Mouse (Mus musculus) skeletal muscle tissue, adult 2 months (tissue): ENCODE results near the gene Erbin.

Experiments
- DNase-seq: peaks from one replicate; pipeline ENCODE4 v3.0.0-alpha.2; 2012; ENCODE audit warnings: low read depth, low spot score

Erbin gene

GRCm38 (mm10) chr13:103920261-103920932 is at the start of gene Erbin:
Gene Erbin, minus strand, starts transcription at chr13:103920514.
- DNase-seq, result peak; percentile 62

- DNase-seq, result peak; percentile 27
These were observed 49.6 kb upstream of the Erbin start for GRCm38 (mm10) chr13:103969912-103970311.

- DNase-seq, result peak; percentile 39
These were observed 47.7 kb upstream of the Erbin start for GRCm38 (mm10) chr13:103967987-103968386.

GRCm38 (mm10) chr13:103966696-103967215 is 46.4 kb upstream of the Erbin start:
- DNase-seq, result no peak

GRCm38 (mm10) chr13:103965187-103965586 is 44.9 kb upstream of the Erbin start:
- no peak for DNase-seq

- no peak for DNase-seq
These were observed 42.8 kb upstream of the Erbin start for GRCm38 (mm10) chr13:103963094-103963493.

GRCm38 (mm10) chr13:103959841-103960240 is 39.5 kb upstream of the Erbin start:
- DNase-seq, result no peak

GRCm38 (mm10) chr13:103958607-103959123 is 38.4 kb upstream of the Erbin start:
- DNase-seq, result no peak

- DNase-seq, result peak; percentile 26
These were observed 37.0 kb upstream of the Erbin start for GRCm38 (mm10) chr13:103957175-103957940.

- DNase-seq, result no peak
These were observed 35.3 kb upstream of the Erbin start for GRCm38 (mm10) chr13:103955652-103956051.

- DNase-seq, result no peak
These were observed 31.1 kb upstream of the Erbin start for GRCm38 (mm10) chr13:103951393-103951792.

GRCm38 (mm10) chr13:103940796-103941195 is 20.5 kb upstream of the Erbin start:
- no peak for DNase-seq

GRCm38 (mm10) chr13:103924586-103924985 is 4.3 kb upstream of the Erbin start:
- no peak for DNase-seq

GRCm38 (mm10) chr13:103923402-103924065 is 3.2 kb upstream of the Erbin start:
- no peak for DNase-seq

GRCm38 (mm10) chr13:103921831-103922380 is 1.6 kb upstream of the Erbin start:
- DNase-seq, result no peak

GRCm38 (mm10) chr13:103920933-103921830 is 868 bp upstream of the Erbin start:
- peak; percentile 67 for DNase-seq

- no peak for DNase-seq
These were observed 406 bp downstream of the Erbin start for GRCm38 (mm10) chr13:103919956-103920260.

- DNase-seq, result peak; percentile 21
These were observed 919 bp downstream of the Erbin start for GRCm38 (mm10) chr13:103919234-103919955.

GRCm38 (mm10) chr13:103918432-103918831 is 1.9 kb downstream of the Erbin start:
- no peak for DNase-seq

GRCm38 (mm10) chr13:103914114-103914736 is 6.1 kb downstream of the Erbin start:
- DNase-seq, result no peak
